Mouse (Mus musculus): ENCODE data around the gene Slc2a13.
A peak's percentile ranks its signal among the peaks of the same experiment; 100 is the strongest.

Slc2a13 gene

DNA sequence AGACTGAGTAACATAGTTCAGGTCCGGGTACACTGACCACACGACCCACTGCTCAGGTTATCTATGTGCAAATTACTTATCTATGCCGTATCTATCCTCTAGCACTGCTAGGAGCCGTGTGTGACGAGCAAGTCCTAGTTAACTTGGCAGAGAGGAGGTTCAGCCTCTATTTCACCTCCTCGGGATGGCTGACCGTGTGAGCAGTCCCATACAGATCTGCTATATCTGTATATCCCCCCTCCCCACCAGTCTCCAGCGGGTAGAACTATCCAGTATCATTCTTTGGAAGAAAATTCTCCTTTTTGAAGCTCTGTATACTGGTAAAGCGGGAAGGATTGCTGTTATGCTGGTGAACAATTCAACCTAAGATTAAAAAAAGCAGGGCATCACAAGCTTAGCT is 70.8 kb downstream of the Slc2a13 start:
- no peak for DNase-seq

DNA sequence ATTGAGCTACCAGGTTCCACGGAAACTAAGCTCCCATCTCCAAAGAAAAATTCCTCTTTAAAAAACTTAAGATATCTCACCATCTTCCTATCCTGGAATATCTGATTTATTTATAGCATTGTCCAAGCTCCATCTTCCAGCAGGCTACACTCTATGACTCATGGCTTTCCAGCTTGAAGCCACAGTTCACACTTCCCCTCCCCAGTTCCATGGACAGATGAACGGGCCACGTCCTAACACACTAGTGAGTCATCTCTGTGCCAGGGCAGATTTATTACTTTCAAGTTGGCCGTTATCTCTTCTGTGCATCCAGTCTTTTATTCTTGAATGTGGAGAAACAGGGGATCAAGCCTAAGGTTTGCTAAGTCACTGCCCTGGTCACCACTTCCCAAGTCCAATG is 78.0 kb downstream of the Slc2a13 start:
- DNase-seq = peak; percentile 11

DNA sequence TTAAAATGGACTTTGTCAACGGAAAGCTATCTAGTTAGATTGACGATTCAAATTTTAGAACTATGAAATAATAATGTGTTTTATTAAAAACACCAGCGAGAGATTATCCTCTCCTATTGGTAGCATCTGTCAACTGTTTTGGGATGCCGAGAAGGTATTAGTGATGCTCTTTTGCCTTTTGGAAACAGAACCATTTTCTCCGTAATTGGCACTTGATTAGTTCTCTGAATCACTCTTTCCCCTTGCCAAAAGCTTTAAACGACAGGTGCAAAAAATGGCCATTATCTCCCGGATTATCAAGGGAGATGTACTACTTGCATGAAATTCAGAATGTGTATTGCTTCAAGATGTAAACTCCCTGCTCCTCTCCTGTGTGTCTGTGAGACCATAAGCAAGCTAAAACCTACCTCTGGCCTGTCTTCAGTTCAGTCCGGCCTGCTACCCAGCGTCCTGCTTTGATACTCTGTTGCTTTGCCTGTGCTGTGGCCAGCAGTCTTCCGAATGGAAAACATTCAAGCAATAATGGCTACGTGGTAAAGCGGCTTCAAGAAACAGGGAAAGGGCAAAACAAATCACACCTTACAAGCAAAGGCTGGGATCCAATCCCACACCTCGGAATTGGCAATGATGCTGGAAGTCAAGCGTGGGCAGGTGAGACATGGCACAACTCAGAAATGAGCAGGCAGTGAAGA is 93.0 kb downstream of the Slc2a13 start:
- no peak for DNase-seq

DNA sequence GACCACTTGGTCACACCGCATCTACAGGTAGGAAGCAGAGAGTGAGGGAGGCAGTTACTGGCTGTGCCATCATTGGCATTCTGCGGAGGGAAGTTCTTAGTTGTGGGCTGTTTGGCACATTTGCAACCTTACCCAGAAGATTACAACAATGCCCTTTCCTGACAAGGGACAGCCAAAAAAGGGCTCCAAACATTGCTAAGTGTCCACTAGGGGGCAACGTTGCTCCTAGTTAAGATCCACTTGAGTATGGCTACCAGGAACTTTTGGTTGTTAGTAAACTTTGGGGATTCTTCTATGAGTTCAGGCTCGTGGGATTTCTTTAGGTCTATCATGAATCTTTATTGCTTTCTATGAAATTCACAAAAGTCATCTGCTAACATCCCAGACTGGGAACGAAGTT is 95.3 kb downstream of the Slc2a13 start:
- DNase-seq = peak; percentile 73

DNA sequence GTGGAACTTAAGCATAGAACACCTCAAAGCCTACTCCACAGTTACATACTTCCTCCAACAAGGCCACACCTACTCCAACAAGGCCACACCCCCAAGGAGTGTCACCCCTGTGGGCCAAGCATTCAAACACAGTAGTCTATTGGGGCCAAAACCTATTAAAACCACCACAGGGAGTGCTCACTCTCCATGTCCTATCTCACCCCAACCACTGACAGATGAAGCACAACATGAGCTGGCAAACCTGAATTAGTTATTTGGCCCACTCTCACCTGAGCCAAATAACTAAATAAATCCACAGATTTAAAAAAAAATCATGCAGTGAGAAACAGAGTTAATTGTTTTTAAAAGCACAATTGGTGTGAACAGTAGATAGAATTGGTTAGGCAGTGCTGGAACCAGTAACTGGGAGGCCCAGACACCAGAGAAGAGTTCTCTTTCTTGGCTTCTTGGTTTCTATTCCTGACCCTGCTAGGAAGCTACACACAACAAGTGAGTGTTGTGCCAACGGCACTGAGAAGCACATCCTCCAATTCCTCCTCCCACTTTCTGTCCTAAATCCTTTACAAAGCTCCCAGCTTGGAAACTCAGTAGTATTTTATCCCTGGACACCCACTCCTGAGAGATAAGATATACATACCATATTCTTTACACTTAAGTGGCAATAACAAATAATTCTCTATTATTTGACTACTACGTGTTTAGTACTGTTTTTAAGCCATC is 99.2 kb downstream of the Slc2a13 start:
- DNase-seq = no peak

DNA sequence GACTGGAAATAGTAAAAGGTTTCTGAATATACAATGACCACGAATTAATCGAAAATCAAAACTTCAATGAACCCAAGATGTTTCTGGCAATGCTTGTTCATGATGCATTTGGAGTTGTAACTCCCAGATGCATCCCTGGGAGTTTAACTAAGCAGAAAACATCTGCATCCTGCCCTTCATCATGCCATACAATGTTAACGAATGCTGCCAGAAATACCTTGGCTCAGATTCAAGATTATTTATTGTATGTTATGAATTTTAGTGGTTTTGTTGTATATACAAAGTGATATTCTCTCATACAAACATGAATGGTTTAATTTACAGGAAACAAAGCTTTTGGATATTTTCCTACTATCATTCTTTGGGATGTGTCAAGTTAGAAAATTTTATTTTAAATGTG is 107.7 kb downstream of the Slc2a13 start:
- DNase-seq = no peak

DNA sequence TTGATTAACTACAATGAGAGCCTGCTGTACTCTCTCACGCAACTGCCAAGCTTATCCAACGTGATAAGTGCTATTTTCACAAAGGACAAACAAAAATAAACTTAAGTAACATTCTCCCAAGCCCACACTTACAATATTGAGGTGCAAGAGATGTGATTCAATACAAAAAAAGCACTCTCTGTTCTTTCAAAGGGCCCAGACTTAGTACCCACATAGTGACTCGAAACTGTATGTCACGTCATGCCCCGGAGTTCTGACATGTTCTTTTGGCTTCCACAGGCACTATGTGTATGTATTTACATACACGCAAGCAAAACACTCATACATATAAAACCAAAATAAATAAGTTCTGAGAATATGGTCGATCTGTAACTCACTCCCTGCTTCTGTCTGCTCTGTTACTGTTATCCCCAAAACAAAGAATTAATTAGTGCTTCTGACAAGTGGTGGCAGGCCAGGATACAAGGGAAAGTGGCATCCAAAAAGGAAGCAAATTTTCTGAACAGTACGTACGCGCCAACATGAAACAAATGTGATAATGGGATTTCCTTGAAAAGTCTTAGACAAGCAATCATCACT is 109.1 kb downstream of the Slc2a13 start:
- no peak for DNase-seq

DNA sequence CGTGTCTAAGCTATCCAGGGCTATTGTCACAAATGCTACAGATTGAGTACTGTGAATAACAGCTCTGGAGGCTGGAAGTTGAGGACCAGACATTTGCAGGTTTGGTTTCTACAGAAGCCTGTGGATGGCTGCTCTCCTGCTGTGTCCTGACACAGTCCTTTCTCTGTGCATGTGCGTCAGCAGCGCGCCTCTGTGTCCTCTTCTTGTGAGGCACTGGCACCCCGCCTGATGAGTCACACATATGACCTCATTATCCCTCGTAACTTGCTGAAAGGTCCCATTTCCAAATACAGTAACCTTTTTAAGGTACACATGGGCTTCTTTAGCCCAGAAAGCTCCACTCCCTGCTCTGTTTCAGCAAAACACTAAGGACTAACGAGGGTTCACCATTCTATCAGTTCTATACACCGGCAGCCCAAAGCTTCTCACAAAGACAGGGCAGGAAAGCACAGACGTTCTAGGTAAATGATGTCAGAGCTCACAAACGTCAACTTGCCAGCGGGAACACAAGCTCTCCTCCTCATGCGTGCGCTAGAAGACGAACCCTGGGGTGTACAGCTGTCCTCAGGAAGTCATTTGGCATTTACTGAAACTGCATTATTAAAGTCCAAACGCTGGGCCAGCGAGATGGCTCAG is 109.9 kb downstream of the Slc2a13 start:
- peak; percentile 13 for DNase-seq

DNA sequence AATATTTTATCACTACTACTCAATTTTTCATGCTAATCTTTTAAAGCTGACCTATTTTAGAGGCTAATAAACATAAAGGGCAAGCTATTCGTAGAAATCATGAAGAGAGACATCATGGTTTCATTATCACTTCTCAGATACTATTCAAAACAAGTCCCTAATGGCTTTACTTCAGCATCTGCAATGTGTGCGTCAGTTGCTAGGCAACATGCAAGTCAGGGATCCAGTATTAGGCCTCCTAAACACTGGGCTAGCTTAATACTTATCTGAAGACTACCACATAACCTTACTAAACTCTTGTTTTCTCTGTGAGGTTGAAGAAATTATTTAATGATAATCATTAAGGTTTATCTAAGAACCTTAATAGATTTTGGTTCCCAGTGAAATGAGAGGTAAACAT is 111.1 kb downstream of the Slc2a13 start:
- no peak for DNase-seq

DNA sequence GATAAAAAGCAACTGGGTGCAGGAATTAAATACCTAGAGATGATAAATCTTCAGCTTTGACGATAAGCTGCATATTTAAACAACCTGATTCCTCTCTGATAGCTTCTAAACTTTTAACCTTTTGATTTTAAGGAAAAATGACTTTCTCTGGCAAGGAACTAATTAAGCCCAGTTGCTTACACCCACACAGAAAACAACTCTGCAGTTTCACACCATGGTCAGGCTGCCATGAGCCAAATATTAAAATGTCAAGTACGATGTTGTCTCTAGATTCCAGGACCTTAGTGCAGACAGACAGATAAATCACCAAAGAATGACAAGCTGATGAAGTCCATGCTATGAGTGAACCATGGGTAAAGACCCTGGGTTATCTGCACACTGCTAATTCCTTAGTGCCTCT is 115.9 kb downstream of the Slc2a13 start:
- DNase-seq = no peak

DNA sequence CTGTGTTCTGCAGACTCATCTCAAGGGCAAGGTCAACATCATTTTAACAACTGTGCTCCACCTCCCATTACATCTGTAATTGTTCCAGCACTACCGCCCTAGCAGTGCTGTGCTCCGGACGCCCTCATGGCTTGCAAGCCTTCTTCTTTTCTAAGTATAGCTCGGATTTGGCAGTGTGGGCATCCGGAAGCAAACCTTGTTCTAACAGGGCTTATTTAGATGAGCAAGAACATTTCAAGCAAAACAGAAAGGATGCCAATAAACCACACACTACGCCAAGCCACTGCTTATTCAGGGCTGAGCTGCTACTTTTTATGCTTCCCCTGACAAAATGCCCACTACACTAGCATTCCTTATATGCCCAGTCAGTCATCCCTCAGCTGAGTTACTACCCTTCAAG is 127.7 kb downstream of the Slc2a13 start:
- peak; percentile 6 for DNase-seq

DNA sequence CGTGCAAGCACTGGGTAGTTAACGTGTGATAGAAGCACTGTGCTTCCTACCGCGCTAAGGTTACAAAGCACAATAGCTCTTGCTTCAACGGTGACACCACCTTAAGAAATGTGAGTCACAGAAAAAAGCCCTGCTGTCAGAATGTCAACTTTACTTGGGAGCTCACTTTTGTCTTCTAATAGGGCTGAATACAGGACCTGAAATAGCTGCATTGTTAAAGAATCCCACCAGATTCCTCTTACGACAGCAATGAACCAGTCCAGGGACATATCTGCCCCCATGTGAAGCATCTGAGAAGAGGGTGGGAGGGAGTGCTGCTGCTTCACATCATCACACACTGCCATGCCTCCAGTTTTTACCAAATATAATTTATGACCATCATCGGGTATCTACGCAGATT is 129.6 kb downstream of the Slc2a13 start:
- no peak for DNase-seq

DNA sequence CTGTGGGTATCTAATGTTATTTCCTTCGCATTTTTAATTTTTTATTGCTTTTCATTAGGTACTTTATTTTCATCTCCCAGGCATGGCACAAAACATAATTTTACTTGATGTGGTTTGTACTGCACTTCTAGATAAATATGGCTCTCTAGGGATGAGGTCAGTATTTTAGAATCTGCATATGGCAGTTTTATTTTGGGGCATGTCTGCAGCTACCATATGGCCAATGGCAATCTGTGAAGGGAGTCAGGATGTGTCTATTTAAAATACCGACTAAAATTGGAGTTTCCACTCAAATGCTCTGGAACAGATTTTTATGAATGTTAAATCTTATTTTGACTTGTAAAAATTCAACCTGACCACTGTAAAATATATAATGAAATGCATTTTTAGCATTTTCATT is 133.2 kb downstream of the Slc2a13 start:
- no peak for DNase-seq

DNA sequence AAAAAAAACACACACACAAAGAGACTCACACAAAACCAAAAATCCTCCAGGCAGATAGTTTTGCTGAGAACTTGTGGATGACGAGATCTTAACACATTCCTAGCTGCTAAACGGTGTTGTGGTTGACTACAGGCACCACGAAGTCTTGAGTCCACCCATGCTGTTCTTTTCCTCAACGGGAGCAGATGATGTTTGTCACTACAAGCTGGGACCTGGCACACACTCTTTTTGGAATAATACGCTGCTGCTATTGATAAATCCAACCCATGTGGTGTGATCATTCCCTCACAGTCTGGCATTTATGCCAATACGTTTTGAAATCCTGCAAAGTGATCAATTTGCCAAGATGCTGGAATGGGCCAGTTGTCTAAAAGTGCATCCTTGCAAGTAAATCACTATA is 147.6 kb downstream of the Slc2a13 start:
- DNase-seq = no peak

DNA sequence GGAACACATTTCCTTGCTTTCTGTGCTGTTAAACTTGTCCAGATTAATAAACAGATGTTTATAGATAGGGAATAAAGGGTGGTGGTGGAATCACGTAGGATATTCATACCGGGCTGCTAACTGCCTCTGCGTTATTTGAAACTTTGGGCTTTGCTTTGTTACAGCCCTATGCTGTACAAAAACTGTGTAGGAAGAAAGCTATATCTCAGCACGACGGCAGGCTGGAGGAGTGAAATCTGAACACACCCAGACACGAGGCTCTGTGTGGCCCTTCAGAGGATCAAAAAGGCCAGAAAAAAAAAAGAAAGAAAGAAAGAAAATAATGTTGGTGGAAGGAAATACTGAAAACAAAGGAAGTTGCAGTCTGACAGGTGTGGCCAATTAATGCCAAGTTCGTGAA is 166.1 kb downstream of the Slc2a13 start:
- DNase-seq = no peak

DNA sequence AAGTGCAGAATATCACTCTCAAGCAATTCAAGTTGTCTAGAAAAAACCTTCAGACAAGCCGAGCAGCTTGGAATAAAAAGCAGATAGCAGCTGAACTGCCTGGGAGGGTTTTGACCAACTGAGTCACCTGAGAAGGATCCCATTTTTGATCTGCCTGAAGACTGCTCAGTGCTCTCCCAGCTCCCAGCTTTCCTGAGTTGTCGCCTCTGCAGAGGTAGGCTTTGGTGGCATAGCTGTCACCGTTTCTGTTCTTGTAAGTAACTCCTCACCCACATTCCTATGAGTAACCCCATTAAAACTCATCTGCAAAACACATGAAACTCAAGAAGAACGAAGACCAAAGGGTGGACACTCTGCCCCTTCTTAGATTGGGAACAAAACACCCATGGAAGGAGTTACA is 177.9 kb downstream of the Slc2a13 start:
- DNase-seq = no peak

DNA sequence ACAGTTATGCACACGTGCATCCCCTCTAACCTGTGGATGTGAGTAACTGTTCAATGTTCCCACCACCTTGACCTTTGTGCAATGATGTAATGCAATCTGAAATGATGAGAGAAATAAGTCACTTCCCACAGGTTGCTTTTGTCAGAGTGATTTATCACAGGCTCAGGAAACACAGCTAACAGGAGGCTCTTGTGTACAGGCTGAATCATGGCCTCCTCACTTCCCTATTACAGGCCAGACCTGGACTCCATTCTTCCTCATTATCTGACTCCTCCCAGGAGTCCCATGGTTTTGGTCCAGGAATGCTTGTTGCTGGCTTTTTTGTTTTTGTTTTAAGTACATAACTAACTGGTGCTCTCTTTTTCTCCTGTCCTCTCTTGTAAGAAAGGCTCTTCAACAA is 189.4 kb downstream of the Slc2a13 start:
- DNase-seq = no peak

DNA sequence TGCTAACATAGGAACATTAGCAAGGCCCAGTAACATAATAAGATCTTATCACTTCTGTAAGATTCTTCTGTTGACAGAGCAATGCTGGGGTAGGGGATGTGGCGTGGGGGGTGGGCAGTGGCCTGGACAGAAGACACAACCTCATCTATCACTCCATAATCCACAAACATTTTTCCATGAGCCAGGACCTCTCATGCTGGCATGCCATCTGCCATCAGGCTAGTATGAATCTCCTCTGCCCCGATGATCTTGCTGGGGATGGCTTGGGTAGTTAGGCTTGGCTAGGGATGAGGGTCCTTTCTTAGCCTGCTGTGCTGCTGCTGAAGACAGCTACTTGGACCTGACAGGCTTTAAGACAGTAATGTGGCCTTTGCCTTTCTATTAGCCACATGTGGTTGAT is 190.5 kb downstream of the Slc2a13 start:
- no peak for DNase-seq

DNA sequence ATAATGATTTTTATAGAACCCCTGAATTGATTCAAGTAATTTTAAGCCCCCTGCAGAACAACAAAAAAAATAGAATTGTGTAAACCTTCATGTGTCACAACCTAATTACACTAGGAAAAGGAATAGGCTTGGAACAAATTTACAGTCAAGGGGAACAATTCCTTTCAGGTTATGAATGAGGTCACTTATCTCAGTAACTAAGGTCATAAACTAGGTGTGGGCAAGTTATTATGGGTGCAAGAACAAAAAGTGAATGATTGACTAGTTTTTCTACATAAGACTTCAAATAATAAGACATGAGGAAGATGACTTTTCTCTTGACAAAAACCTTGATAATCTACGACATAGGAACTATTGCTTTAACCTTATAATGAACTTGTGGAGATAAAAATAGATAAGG is 191.2 kb downstream of the Slc2a13 start:
- no peak for DNase-seq

DNA sequence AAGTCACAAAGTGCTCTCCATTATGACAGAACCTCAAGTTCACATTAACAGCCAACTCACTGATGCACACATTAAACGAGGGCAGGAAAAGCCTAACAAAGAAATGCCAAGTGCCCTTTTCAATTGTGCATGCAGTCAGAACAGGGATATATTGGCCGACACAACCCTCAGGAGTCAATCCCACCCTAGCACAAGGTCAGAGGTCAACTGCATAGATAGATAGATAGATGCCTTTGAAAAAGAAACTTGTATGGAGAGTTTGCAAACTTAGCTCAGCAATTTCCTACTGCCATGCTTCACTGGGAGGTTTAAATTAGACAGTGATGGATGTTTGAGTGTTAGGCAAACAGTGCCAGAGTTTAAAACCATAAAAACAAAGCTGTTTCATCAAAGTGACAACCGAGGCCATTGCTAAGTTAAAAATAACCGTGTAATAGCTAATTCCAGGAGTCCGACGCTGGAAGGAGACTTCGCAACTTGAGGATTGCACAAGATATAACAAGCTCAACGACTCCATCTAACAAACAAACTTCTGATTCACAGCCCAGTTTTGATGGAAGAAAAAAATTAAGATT is 194.2 kb downstream of the Slc2a13 start:
- DNase-seq = no peak

DNA sequence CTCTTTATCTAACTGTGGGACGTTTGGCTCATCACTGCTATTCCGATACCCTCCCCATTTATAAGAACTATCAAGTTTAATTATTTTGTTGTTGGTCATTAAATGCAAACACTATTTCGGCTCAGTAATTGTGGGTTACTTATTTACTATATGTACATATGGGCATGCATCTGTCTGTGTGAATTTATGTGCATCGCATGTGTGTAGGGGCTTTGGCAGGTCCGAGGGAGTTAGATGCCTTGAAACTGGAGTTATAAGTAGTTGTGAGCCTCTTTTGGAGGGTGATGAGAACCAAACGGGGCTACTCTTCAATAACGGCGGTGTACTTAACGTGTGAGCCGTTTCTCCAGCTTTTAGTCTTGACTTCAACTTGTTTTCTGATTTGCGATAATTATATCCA is 195.5 kb downstream of the Slc2a13 start:
- no peak for DNase-seq

DNA sequence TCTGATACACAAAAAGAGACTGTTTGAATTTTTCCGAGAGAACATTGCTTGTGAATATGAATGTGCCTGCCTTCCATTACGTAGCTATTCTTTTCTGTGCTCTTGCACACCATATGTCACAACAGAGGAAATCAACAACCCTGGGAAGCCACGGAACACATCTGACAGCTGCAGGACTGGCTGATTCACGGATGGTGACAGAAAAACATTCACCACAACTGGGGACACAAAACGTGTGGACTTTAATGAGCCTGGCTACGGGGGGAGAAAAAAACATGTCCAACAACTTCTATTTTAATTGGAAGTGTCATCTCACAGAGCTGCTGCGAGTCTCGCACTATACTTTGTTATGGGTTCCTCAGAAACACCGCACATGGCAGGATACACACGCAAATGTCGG is 196.0 kb downstream of the Slc2a13 start:
- no peak for DNase-seq

DNA sequence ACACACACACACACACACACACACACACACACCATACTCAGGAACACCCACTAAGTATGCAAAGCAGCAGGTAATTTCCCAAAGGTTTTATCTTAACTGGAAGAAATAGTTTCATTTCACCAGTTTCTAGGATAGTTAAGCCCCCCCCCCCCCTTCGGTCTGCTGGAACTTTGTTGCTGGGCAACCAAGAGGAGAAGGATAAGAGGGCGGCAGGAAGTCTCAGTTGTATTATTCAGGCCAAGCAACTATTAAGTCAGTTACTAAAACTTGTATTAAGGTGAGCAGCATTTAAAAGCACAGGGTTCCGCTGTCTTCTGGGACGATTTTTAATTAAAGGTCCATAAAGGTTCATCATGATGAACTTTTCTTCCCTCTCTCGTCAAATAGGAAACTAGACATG is 198.6 kb downstream of the Slc2a13 start:
- no peak for DNase-seq

DNA sequence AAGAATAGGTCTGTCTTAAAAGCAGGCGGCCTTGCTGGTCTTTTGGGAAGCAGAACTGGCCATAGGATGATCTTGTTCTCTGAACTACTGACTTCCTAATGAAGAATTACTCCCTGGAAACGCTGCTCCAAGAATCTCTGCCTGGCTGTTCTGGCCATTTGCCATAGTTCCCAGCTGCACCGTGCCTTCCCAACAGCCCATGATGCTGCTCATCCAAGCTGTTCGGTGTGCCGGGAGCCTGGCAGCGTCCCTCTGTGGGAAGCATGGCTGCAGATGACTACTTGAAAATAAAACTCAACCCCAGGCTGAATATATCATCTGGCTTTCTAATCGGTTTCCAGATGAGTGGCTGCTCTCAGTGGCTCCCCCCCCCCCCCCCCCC is 199.9 kb downstream of the Slc2a13 start:
- peak; percentile 74 for DNase-seq
